Mouse (Mus musculus): ENCODE results near the gene Exoc3l2.

GRCm38 (mm10) chr7:19472403-19472802 is 9.3 kb downstream of the Exoc3l2 start:
- no peak for TF ChIP-seq CTCF (IDR thresholded peaks at IDR 0.05; ENCODE audit: low read depth)
- TF ChIP-seq EP300 (IDR thresholded peaks at IDR 0.05; ENCODE audit: low read depth), result no peak
